Mouse (Mus musculus): ENCODE measurements around the gene Tbc1d24. TPM values are rescaled to one million over a fixed set of nuclear protein-coding genes. Genes with fewer than 3 reads are reported as not detected.
"Not testable (repeated sequence)": the region's sequence is repeated elsewhere in the genome, so short reads cannot be mapped to it uniquely, and the experiment has no call there.

Gene Tbc1d24
- polyA plus RNA-seq, 1 experiment from 2014 or later, result 5.5 TPM

GRCm38 (mm10) chr17:24134062-24134461, 71.3 kb downstream of the Tbc1d24 start:
- H3K9ac ChIP-seq (ENCODE audit: low read depth, low read length), result no peak overlapping the region
- no peak overlapping the region for H3K27ac ChIP-seq (ENCODE audit: low read length)
- ATAC-seq, result no peak
- no peaks in the 10 kb centered on the region for H3K27me3 ChIP-seq (replicated peaks; ENCODE audit: control insufficient read depth, insufficient read depth, low read length)
- peaks cover 5% of the 10 kb centered on the region; the same call in 1 of the 2 replicates for H3K4me1 ChIP-seq (ENCODE audit: control insufficient read depth, insufficient read depth, low read length)
- H3K4me3 ChIP-seq (ENCODE audit: low read length), result no peak overlapping the region
- no peaks in the 10 kb centered on the region for H3K36me3 ChIP-seq (ENCODE audit: control insufficient read depth, insufficient read depth, low read length)
- H3K4me2 ChIP-seq (ENCODE audit: low read depth, low read length), result no peak overlapping the region
- H3K9me3 ChIP-seq (ENCODE audit: control insufficient read depth, low read length), result no peaks in the 10 kb centered on the region

- WGBS, result 83% methylated on average over 4 of the region's 4 CpGs
- not testable (repeated sequence) for H3K4me1 ChIP-seq (ENCODE audit: control insufficient read depth, insufficient read depth, low read length); H3K4me3 ChIP-seq (ENCODE audit: low read length); H3K9me3 ChIP-seq (ENCODE audit: control insufficient read depth, low read length); H3K27me3 ChIP-seq (replicated peaks; ENCODE audit: control insufficient read depth, insufficient read depth, low read length); H3K4me2 ChIP-seq (ENCODE audit: low read depth, low read length); H3K36me3 ChIP-seq (ENCODE audit: control insufficient read depth, insufficient read depth, low read length); H3K9ac ChIP-seq (ENCODE audit: low read depth, low read length); H3K27ac ChIP-seq (ENCODE audit: low read length); ATAC-seq
These were observed 72.4 kb downstream of the Tbc1d24 start for GRCm38 (mm10) chr17:24132919-24133318.

GRCm38 (mm10) chr17:24131570-24131969, 73.8 kb downstream of the Tbc1d24 start:
- no peak overlapping the region for H3K4me2 ChIP-seq (ENCODE audit: low read depth, low read length)
- H3K9me3 ChIP-seq (ENCODE audit: control insufficient read depth, low read length), result no peaks in the 10 kb centered on the region
- no peak overlapping the region for H3K27ac ChIP-seq (ENCODE audit: low read length)
- H3K9ac ChIP-seq (ENCODE audit: low read depth, low read length), result no peak overlapping the region
- 79% methylated on average over 3 of the region's 3 CpGs for WGBS
- no peak for ATAC-seq
- no peaks in the 10 kb centered on the region for H3K27me3 ChIP-seq (replicated peaks; ENCODE audit: control insufficient read depth, insufficient read depth, low read length)
- H3K4me1 ChIP-seq (ENCODE audit: control insufficient read depth, insufficient read depth, low read length), result no peaks in the 10 kb centered on the region
- H3K36me3 ChIP-seq (ENCODE audit: control insufficient read depth, insufficient read depth, low read length), result no peaks in the 10 kb centered on the region
- no peak overlapping the region for H3K4me3 ChIP-seq (ENCODE audit: low read length)

GRCm38 (mm10) chr17:24129246-24129645, 76.1 kb downstream of the Tbc1d24 start:
- H3K9me3 ChIP-seq (ENCODE audit: control insufficient read depth, low read length); H3K27ac ChIP-seq (ENCODE audit: low read length); H3K4me1 ChIP-seq (ENCODE audit: control insufficient read depth, insufficient read depth, low read length); H3K9ac ChIP-seq (ENCODE audit: low read depth, low read length); H3K36me3 ChIP-seq (ENCODE audit: control insufficient read depth, insufficient read depth, low read length); H3K27me3 ChIP-seq (replicated peaks; ENCODE audit: control insufficient read depth, insufficient read depth, low read length); H3K4me2 ChIP-seq (ENCODE audit: low read depth, low read length); ATAC-seq; H3K4me3 ChIP-seq (ENCODE audit: low read length): not testable (repeated sequence)
- 87% methylated on average over 4 of the region's 4 CpGs for WGBS

- 85% methylated on average over 1 of the region's 1 CpGs for WGBS
- ATAC-seq, result no peak
- H3K4me1 ChIP-seq (ENCODE audit: control insufficient read depth, insufficient read depth, low read length), result no peaks in the 10 kb centered on the region
- no peaks in the 10 kb centered on the region for H3K27me3 ChIP-seq (replicated peaks; ENCODE audit: control insufficient read depth, insufficient read depth, low read length)
- no peak overlapping the region for H3K4me2 ChIP-seq (ENCODE audit: low read depth, low read length)
- no peak overlapping the region for H3K9ac ChIP-seq (ENCODE audit: low read depth, low read length)
- no peak overlapping the region for H3K27ac ChIP-seq (ENCODE audit: low read length)
- H3K36me3 ChIP-seq (ENCODE audit: control insufficient read depth, insufficient read depth, low read length), result no peaks in the 10 kb centered on the region
- no peak overlapping the region for H3K4me3 ChIP-seq (ENCODE audit: low read length)
- no peaks in the 10 kb centered on the region for H3K9me3 ChIP-seq (ENCODE audit: control insufficient read depth, low read length)
These were observed 77.8 kb downstream of the Tbc1d24 start for GRCm38 (mm10) chr17:24127592-24127991.

- Histone ChIP-seq H3K9me3 (ENCODE audit: control insufficient read depth, low read length) (no peaks in the 10 kb centered on the region), H3K36me3 (ENCODE audit: control insufficient read depth, insufficient read depth, low read length) (no peaks in the 10 kb centered on the region), H3K27me3 (replicated peaks; ENCODE audit: control insufficient read depth, insufficient read depth, low read length) (no peaks in the 10 kb centered on the region), H3K9ac (ENCODE audit: low read depth, low read length) (no peak overlapping the region), H3K4me3 (ENCODE audit: low read length) (no peak overlapping the region), H3K27ac (ENCODE audit: low read length) (no peak overlapping the region), H3K4me1 (ENCODE audit: control insufficient read depth, insufficient read depth, low read length) (no peaks in the 10 kb centered on the region), H3K4me2 (ENCODE audit: low read depth, low read length) (no peak overlapping the region)
- WGBS, result 76% methylated on average over 3 of the region's 3 CpGs
- no peak for ATAC-seq
These were observed 78.6 kb downstream of the Tbc1d24 start for GRCm38 (mm10) chr17:24126801-24127200.

Small RNA genes within 50 kb of the gene (microRNA-seq; reads per million reads assigned to microRNA genes)
- 2.0 reads per million for gene Mir5134
- gene Mir6965, result not detected

Other genes starting within 250 kb of the Tbc1d24 start
- gene Prss30, start 225.0 kb downstream of the Tbc1d24 start, polyA plus RNA-seq (2015; fragmentation: Nextera tagmentation; extraction: Ambion mirVana), result 3.2 and 4.3 TPM in 2 replicates
- 0.13 and 0.26 TPM in 2 replicates for gene Prss22, start 207.5 kb downstream of the Tbc1d24 start, polyA plus RNA-seq (2015; fragmentation: Nextera tagmentation; extraction: Ambion mirVana)
- 0.11 and 0.17 TPM in 2 replicates for gene Prss27, start 167.4 kb downstream of the Tbc1d24 start, polyA plus RNA-seq (2015; fragmentation: Nextera tagmentation; extraction: Ambion mirVana)
- gene Kctd5, start 132.1 kb downstream of the Tbc1d24 start, polyA plus RNA-seq (2015; fragmentation: Nextera tagmentation; extraction: Ambion mirVana), result 69.7 and 70.0 TPM in 2 replicates
- 35.9 and 36.8 TPM in 2 replicates for gene Pdpk1, start 54.6 kb downstream of the Tbc1d24 start, polyA plus RNA-seq (2015; fragmentation: Nextera tagmentation; extraction: Ambion mirVana)
- gene Amdhd2, start 41.8 kb downstream of the Tbc1d24 start, polyA plus RNA-seq (2015; fragmentation: Nextera tagmentation; extraction: Ambion mirVana), result 58.9 and 75.9 TPM in 2 replicates
- gene Atp6v0c, start 35.9 kb downstream of the Tbc1d24 start, polyA plus RNA-seq (2015; fragmentation: Nextera tagmentation; extraction: Ambion mirVana), result 783 and 890 TPM in 2 replicates
- 3.1 and 3.5 TPM in 2 replicates for gene Ntn3, start 4.0 kb upstream of the Tbc1d24 start, polyA plus RNA-seq (2015; fragmentation: Nextera tagmentation; extraction: Ambion mirVana)
- 8.7 TPM in 2 replicates for gene Tedc2, start 15.3 kb upstream of the Tbc1d24 start, polyA plus RNA-seq (2015; fragmentation: Nextera tagmentation; extraction: Ambion mirVana)
- gene Ccnf, start 45.9 kb upstream of the Tbc1d24 start, polyA plus RNA-seq (2015; fragmentation: Nextera tagmentation; extraction: Ambion mirVana), result 45.6 and 49.9 TPM in 2 replicates
- not detected in 2 replicates for gene Abca17, start 145.5 kb upstream of the Tbc1d24 start, polyA plus RNA-seq (2015; fragmentation: Nextera tagmentation; extraction: Ambion mirVana)
- gene Abca3, start 146.4 kb upstream of the Tbc1d24 start, polyA plus RNA-seq (2015; fragmentation: Nextera tagmentation; extraction: Ambion mirVana), result 9.6 and 11.3 TPM in 2 replicates
- gene Rnps1, start 209.0 kb upstream of the Tbc1d24 start, polyA plus RNA-seq (2015; fragmentation: Nextera tagmentation; extraction: Ambion mirVana), result 233 and 248 TPM in 2 replicates
- 159 and 161 TPM in 2 replicates for gene Eci1, start 221.1 kb upstream of the Tbc1d24 start, polyA plus RNA-seq (2015; fragmentation: Nextera tagmentation; extraction: Ambion mirVana)
- 1.5 and 1.8 TPM in 2 replicates for gene Dnase1l2, start 237.5 kb upstream of the Tbc1d24 start, polyA plus RNA-seq (2015; fragmentation: Nextera tagmentation; extraction: Ambion mirVana)

All from intestine, embryonic 16.5 days (tissue).